Mouse (Mus musculus) lung, postnatal 0 days (tissue): ENCODE results near the gene Mapk8ip3. TPM values are rescaled to one million over a fixed set of nuclear protein-coding genes. Genes with fewer than 3 reads are reported as not detected.
A peak's percentile ranks its signal among the peaks of the same experiment; 100 is the strongest.

Experiments
- ATAC-seq: fragments of 200-750 bp; cut with Nextera tagmentation; 2 replicates; pipeline ENCODE4 v1.8.0; 2017; ENCODE audit warnings: moderate library complexity
- DNase-seq: peaks from one replicate; pipeline ENCODE4 v3.0.0-alpha.2; 2016; ENCODE audit warnings: low spot score
- H3K27ac ChIP-seq: fragments of 300-500 bp; sonication (generic); 2 replicates; pipeline ENCODE4 v1.5.1; 2014; ENCODE audit warnings: antibody characterized with exemption, mild to moderate bottlenecking, low read length, mixed read lengths
- H3K27me3 ChIP-seq: fragments of 300-500 bp; sonication (generic); replicated peaks from 2 replicates; pipeline ENCODE4 v1.6.1; 2014; ENCODE audit warnings: low read length, mixed read lengths; ENCODE audit not compliant: insufficient read depth
- H3K36me3 ChIP-seq: fragments of 300-500 bp; sonication (generic); 2 replicates; pipeline ENCODE4 v1.6.1; 2014; ENCODE audit warnings: low read length, mixed read lengths; ENCODE audit not compliant: insufficient read depth
- H3K4me1 ChIP-seq: fragments of 300-500 bp; sonication (generic); 2 replicates; pipeline ENCODE4 v1.6.1; 2014; ENCODE audit warnings: antibody characterized with exemption, low read depth, low read length, mixed read lengths; ENCODE audit not compliant: insufficient read depth
- H3K4me2 ChIP-seq: fragments of 300-500 bp; sonication (generic); replicated peaks from 2 replicates; pipeline ENCODE4 v1.6.1; 2014; ENCODE audit warnings: low read depth, mild to moderate bottlenecking, low read length, moderate library complexity, mixed read lengths
- H3K4me3 ChIP-seq: fragments of 300-500 bp; sonication (generic); 2 replicates; pipeline ENCODE4 v1.5.1; 2014; ENCODE audit warnings: low read depth, low read length
- H3K9ac ChIP-seq: fragments of 300-500 bp; sonication (generic); replicated peaks from 2 replicates; pipeline ENCODE4 v1.6.1; 2014; ENCODE audit warnings: low read depth, mild to moderate bottlenecking
- H3K9me3 ChIP-seq: fragments of 300-500 bp; sonication (generic); 2 replicates; pipeline ENCODE4 v1.6.1; 2016; ENCODE audit warnings: low read length, mixed read lengths
- CTCF ChIP-seq: IDR thresholded peaks from 2 replicates; pipeline ENCODE4 v1.5.1; 2016; ENCODE audit warnings: antibody characterized with exemption, mild to moderate bottlenecking
- EP300 ChIP-seq: IDR thresholded peaks from 2 replicates; pipeline ENCODE4 v1.6.1; 2016; ENCODE audit warnings: antibody characterized with exemption, mild to moderate bottlenecking, control low read depth
- WGBS: fragments of 180-500 bp; shearing (Covaris S2); extraction: QIAGEN DNeasy Blood & Tissue Kit; methylation state at CpG from one replicate; pipeline ENCODE4 v1.1.7; 2014; 5-methylcytosine and 5-hydroxymethylcytosine counted together
- polyA plus RNA-seq: library from polyadenylated mRNA; unstranded; fragments of >200 nt; fragmentation: Nextera tagmentation; extraction: Ambion mirVana; gene quantifications from 2 replicates; pipeline ENCODE4 v1.2.1, GENCODE M21; 2015

The Mapk8ip3 gene
- polyA plus RNA-seq, 1 experiment from 2014 or later: 9.7 TPM

DNA sequence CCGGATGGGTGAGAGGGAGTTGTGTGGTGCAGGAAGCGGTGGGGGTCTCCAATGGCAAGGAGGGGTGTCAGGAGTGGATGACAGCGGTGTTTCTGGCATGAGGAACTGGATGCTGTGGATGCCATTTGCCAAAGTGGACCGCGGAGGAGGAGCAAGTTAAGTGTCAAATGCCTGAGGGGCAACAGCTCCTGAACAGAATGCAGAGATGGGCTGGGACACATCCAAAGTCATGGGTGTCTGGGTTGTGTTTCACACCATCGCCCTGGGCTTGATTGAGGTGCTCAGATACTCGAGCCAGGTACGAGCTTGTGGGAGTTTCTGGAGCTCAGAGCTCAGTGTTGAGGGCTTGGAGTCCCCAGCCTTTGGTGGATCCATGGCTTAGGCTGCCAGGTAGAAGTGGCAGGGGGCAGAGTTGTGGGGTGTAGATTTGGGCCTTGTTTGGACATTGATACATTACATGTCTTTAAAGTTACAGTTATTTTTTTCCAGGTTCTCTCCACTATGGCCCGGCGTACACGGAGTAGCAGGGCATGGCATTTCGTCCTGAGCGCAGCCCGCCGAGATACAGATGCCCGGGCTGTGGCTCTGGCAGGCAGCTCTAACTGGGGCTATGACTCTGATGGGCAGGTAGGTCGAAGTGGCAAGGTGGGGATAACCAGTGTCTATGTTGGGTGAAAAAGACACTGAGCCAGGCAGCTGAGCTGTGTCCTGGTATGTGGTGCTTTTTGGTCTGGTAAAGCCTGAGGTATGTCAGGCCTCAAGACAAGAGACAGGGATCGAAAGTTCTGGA lies 49.3 kb downstream of the Mapk8ip3 start:
- DNase-seq: peak; percentile 42
- 57% methylated on average over 18 of the region's 18 CpGs for WGBS
- peaks cover 16% of the 10 kb centered on the region; the same call in 1 of the 2 replicates for H3K36me3 ChIP-seq

DNA sequence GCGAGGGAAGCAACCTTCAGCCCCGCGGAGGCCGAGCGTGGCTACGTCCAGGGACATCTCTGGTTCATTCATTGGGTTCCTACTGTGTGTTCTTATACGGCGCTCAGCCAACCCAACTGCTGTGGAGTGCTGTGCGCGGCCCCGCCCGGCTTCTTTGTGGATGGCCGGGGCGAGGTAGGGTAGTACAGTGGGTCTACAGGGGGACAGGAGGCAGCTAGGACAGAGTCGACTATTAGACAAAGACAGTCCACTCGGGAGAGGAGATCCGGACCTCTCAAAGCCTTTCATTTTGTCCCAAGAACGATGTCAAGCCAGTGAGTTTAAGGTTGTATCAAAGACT lies 49.9 kb downstream of the Mapk8ip3 start:
- H3K4me1 ChIP-seq: peaks cover 20% of the 10 kb centered on the region
- TF ChIP-seq EP300 (no peak), CTCF (no peak)
- H3K36me3 ChIP-seq: peaks cover 14% of the 10 kb centered on the region; the same call in 1 of the 2 replicates
- peak overlapping the region; percentile 88 for H3K4me3 ChIP-seq
- no peaks in the 10 kb centered on the region for H3K9me3 ChIP-seq
- no peak for DNase-seq
- H3K27ac ChIP-seq: peak overlapping the region; percentile 82
- H3K9ac ChIP-seq: peak overlapping the region; percentile 86
- H3K4me2 ChIP-seq: peak overlapping the region; percentile 87
- no peaks in the 10 kb centered on the region for H3K27me3 ChIP-seq
- WGBS: 2% methylated on average over 18 of the region's 18 CpGs
- ATAC-seq: no peak; the same call in 1 of the 2 replicates

More for the DNA sequence above, 49.3 kb downstream of the Mapk8ip3 start:
- H3K4me1 ChIP-seq: peaks cover 20% of the 10 kb centered on the region
- peak overlapping the region; percentile 87 for H3K4me2 ChIP-seq
- no peak for TF ChIP-seq EP300
- TF ChIP-seq CTCF: no peak
- H3K9ac ChIP-seq: peak overlapping the region; percentile 86
- no peaks in the 10 kb centered on the region for H3K9me3 ChIP-seq
- ATAC-seq: no peak
- H3K27ac ChIP-seq: peak overlapping the region; percentile 82; the same call in 1 of the 2 replicates
- H3K27me3 ChIP-seq: no peaks in the 10 kb centered on the region
- H3K4me3 ChIP-seq: peak overlapping the region; percentile 88

- Histone ChIP-seq H3K4me3 (peak within 1 kb of the TSS; percentile 88), H3K27ac (peak within 1 kb of the TSS; percentile 82), H3K9ac (peak within 1 kb of the TSS; percentile 86), H3K4me2 (peak within 1 kb of the TSS; percentile 87), H3K27me3 (no peaks in the 10 kb centered on the region), H3K4me1 (peaks cover 20% of the 10 kb centered on the region), H3K36me3 (peaks cover 12% of the 10 kb centered on the region; the same call in 1 of the 2 replicates), H3K9me3 (no peaks in the 10 kb centered on the region)
- WGBS: under 1% methylated on average over 69 of the region's 69 CpGs
- ATAC-seq (peak; percentile 97), DNase-seq (peak; percentile 100)
- TF ChIP-seq CTCF (peak; percentile 46), EP300 (peak; percentile 78)
These were observed 50.4 kb downstream of the Mapk8ip3 start, which contains the start of the genes Nubp2 and Spsb3 for GRCm38 (mm10) chr17:24886134-24886931. Gene Nubp2, minus strand, starts transcription at chr17:24886349. Gene Spsb3, plus strand, starts transcription at chr17:24886643.

DNA sequence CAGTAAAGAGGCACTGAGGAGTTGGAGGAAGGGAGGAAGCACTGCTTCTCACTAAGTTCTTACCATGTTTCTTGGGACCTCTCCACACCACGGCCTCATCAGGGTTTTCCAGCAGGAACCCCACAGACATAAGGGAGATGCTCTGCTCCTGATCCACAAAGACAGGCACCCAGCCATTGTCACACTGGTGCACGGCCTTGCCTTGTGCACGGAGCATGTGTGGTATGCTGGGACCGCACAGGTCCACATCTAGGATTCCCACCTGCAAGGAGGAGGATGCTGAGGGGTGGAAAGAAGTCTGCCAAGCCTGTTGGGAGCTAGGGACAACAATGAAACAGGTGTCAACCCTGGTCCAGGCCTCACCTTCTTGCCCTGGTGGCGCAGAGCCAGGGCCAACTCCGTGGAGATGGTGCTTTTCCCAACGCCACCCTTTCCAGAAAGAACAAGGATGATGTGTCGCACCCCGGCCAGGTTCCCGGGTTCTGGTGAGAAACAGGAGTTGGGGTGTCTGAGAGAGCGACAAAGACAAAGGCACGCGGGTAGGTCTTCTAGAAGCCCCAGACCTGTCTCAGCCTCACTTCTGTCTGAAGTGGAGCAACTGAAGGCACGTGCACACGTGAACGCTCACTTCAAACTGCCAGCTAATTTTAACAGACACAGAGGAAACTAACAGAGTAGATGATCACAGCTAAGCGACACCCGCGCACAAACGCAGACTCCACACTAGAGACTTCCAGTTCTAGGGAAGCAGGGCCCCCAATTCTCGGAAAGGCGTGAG lies 51.2 kb downstream of the Mapk8ip3 start:
- Histone ChIP-seq H3K27ac (peak overlapping the region; percentile 51; the same call in 1 of the 2 replicates), H3K4me1 (peaks cover 20% of the 10 kb centered on the region), H3K36me3 (peaks cover 10% of the 10 kb centered on the region; the same call in 1 of the 2 replicates), H3K4me2 (peak overlapping the region; percentile 84), H3K9ac (peak overlapping the region; percentile 81), H3K9me3 (no peaks in the 10 kb centered on the region), H3K4me3 (peak overlapping the region; percentile 79), H3K27me3 (no peaks in the 10 kb centered on the region)
- no peak for TF ChIP-seq EP300
- no peak for TF ChIP-seq CTCF
- DNase-seq (no peak), ATAC-seq (no peak)
- 23% methylated on average over 22 of the region's 22 CpGs for WGBS

GRCm38 (mm10) chr17:24884391-24884790 lies 52.4 kb downstream of the Mapk8ip3 start:
- H3K27ac ChIP-seq: no peak overlapping the region
- DNase-seq: no peak
- no peak overlapping the region for H3K4me3 ChIP-seq
- H3K9ac ChIP-seq: no peak overlapping the region
- 80% methylated on average over 6 of the region's 6 CpGs for WGBS
- H3K4me1 ChIP-seq: peaks cover 20% of the 10 kb centered on the region
- H3K27me3 ChIP-seq: no peaks in the 10 kb centered on the region
- peaks cover 10% of the 10 kb centered on the region; the same call in 1 of the 2 replicates for H3K36me3 ChIP-seq
- no peak overlapping the region for H3K4me2 ChIP-seq
- no peak for ATAC-seq
- TF ChIP-seq EP300 (no peak), CTCF (no peak)
- H3K9me3 ChIP-seq: no peaks in the 10 kb centered on the region
